Mouse (Mus musculus): ENCODE data around the gene Atxn7l1.

Atxn7l1 gene

DNA sequence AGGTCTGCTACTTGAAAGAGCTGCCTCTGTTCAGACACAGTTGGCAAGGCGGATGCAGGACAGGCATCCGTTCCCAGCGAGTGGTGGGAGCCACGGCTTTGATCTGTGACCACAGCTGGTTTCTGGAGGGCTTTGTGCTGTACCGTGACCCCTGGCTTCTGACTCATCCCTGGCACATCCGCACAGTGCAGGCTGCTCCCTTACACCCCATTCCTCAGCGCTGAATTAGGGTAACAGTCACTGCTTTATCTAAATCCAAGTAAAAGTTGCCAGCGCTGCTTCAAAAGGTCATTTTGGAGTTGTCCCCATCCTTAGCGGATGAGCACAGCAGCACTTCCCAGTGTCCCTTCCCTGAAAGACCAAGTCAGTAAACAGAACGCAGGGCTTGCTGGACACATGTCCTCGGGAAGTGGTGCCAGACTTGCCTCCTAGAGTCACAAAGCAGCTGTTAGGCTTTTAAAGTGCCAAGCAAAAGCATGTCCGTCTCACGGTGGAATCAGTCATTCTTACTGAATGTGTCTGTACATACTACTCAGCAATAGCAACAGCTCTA is 88.4 kb downstream of the Atxn7l1 start:
- DNase-seq: no peak

DNA sequence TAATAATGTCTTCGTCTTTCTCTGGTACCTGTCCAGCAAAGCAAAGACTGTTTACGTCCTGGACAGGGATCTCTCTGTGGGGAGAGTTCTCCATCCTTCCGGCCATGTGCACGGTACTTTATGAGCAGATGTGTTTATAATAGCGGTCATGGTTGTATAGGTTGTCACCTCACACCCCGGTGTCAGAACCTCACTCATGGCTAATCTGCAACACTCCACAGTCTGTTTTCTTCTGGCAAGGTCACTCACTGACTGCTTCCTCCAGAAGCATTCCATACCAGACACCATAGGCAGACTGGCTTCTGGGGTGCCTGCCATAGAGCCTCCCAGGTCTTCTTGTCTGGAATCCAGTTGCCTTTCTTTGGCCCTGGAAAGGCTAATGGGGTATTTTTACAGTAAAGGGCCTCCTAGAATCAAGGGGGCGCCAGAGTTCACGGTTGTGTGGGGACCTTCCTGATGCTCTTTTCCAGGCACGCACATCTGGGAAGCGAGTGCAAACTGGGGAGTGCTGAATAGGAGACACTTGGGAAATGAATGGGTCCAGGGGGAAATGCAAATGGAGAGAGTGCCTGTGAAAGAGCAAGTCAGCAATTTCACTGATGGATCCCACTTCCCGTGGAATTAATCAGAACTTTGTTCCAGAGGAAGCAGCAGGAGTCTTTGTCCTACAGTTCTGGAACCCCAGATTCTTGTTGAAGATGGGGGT is 89.0 kb downstream of the Atxn7l1 start:
- no peak for DNase-seq

DNA sequence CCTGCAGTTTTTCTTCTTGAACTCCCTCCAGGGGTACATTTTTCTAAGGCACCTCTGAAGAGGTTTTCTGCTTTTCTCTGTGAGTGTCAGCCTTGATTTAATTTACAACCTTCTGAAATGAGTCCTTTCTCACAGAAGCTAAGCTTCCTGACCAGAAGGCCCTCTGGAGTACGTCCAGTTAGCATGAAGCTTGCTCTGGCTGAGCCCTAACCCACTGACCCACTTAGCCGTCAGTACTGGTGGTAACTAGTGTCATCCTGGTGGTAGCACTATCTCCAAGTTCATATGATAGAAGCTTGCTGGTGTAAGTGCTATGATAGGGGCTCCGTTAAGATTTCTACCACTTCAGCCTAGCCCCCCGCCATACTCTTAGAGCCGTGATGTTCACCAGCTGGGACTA is 89.6 kb downstream of the Atxn7l1 start:
- DNase-seq: no peak

GRCm38 (mm10) chr12:33242679-33243078 is 95.2 kb downstream of the Atxn7l1 start:
- no peak for DNase-seq

DNA sequence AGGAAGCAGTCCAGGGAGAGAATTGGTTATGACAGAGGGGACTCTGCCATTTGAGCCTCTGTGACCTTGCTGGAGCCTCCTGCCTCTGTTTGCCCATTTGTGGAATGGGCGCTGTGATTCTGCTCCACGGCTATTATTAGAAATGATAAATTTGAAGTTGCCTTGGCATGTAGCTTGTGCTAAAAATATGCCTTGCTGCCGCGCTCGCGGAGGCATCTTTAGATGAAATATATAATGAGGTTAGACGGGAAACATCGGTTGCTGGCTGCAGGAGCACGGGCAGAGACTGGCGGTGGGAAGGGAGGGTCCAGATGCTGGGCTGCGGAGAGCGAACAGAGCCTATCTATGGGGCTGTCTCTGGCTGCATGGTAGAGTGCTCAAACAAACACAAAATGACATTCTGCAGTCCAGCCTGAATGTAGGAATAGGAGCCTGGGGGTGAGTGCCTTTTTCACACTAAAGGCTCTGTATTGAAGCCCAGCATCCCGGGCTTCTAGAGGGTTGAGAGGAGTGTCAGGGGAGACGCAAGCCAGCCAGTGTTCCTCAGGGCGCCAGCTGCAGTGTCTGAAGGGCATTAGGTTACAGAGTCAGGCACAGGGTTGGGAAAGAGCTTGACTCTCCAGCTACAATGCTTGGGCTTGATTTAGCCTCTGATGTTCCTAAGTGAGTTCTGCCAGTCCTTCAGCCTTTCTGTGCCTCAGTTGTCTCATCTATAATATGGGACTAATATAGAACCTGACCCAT is 96.8 kb downstream of the Atxn7l1 start:
- DNase-seq: no peak

GRCm38 (mm10) chr12:33245455-33245854 is 98.0 kb downstream of the Atxn7l1 start:
- DNase-seq: no peak

DNA sequence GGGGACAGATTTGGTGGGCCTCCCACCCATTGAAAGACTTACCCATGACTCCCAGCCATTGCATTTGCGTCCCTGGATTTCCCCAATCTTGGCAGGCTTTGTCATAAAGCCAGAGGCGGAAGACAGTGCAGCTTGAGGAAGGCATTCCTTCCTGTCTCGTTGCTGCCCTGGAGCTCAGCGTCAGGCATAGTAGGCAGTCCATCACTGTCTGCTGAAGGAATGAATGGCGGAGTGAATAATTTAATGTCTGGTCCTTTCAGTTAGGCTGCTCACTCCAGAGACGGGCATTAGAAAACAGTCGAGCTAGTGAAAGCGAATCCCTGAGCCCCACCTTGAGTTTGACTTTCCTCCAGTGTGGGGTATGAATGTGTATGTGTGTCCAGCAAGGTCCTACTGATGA is 99.4 kb downstream of the Atxn7l1 start:
- no peak for DNase-seq

DNA sequence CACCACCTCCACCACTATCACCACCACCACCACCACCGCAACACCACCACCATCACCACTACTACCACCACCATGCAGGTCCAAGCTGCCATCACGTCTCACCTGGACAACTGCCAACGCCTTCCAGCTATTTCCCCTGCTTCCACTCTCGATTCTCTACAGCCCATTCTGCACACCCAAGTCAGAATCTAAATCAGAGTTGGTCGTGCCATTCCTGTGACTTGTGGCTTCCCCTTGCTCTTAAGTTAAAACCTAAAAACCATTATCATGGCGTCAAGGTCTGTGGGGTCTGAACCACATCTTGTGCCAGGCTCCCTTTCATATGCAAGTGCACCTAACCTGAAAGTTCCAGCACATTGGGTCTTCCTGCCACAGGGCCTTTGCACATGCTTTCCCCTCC is 102.7 kb downstream of the Atxn7l1 start:
- DNase-seq: no peak

GRCm38 (mm10) chr12:33251399-33251798 is 103.9 kb downstream of the Atxn7l1 start:
- DNase-seq: no peak

DNA sequence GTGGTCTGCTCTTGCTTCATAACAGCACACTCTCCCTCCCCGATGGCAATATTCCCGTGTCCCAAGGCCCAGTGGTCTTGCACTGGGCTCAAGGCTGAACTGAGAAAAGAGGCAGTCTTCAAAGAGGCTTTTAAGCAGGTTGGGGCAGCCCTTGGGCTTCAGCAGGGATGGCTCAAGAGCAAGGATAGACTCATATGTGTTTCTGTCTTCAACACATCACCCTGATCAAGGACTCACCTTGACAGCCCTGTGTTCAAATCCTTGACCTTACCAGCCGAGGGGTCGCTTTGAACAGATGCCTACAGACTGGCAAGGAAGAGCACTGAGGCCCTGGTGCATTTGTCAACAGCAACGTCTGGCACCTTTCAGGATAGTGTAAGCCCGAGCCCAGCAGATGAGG is 105.1 kb downstream of the Atxn7l1 start:
- no peak for DNase-seq

DNA sequence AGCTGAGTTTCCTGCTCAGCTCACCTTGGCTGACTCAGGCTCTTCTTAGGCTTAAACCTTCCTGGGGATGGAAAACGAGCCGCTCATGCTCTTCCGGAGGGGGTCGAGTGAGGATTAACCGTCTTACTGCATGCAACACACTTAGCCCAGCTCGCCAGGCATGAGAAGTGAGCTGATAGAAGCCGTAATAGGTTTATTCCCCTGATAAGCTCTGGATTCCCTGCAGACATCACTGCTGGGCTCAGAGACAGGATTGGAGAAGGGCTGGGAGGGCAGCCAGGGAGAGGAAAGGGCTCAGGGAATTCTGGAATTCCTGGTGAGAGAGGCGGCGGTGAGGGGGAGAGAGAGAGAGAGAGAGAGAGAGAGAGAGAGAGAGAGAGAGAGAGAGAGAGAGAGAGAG is 105.7 kb downstream of the Atxn7l1 start:
- DNase-seq: no peak

DNA sequence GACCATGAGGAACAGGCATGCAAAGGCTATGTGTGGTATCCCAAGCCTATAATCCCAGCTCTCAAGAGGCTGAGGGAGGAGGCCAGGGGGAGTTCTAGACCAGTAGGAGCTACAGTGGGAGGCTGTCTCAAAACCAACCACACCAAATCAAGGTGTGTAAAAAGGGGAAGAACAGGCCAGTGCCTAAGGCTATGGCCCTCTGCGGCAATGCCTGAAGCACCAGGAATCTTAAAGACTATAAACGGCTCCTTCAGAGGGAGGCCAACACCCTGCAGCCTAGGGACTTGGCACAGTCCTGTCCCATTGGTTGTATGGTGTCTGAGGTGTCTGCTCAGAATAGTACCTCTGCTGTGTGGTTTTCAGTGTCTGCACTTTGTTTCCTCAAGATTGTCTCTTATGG is 107.8 kb downstream of the Atxn7l1 start:
- DNase-seq: no peak

DNA sequence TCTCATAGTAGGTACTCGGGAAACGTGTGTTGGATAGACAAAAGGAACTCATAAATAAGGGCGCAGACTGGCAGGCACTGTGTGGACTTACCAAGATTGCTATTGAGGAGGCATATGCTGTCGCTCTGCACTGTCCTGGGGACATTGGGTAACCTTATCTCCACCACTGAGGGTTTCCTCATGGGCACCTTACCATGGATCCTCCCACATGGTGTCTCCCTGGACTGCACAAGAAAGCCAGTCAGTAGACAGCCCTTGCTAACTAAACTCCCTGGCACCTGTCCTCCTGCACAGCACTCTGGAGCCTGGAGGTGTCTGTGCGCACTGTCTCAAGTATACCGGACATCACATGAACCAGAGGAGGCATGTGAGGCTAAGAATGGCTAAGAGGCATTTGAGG is 108.9 kb downstream of the Atxn7l1 start:
- DNase-seq: no peak

GRCm38 (mm10) chr12:33258995-33259529 is 111.6 kb downstream of the Atxn7l1 start:
- DNase-seq: no peak

DNA sequence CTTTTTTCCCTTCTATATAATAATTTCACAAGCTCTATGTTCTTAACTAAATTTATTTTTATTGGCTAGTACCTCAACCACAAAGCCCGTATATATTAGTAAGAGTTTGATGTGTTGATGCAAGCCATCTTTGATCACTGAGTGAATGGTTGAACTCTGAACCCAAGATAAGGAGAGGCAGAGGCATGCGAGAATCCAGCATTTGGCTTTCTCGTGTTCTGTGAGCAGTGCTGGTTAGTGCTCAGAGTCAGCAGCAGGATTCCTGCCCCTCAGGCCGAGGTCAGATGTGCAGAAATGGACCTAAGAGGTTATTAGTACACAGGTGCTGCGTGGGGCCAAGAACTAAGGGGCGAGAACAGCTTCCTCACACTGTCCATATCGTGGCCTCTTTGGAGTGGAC is 113.1 kb downstream of the Atxn7l1 start:
- no peak for DNase-seq

DNA sequence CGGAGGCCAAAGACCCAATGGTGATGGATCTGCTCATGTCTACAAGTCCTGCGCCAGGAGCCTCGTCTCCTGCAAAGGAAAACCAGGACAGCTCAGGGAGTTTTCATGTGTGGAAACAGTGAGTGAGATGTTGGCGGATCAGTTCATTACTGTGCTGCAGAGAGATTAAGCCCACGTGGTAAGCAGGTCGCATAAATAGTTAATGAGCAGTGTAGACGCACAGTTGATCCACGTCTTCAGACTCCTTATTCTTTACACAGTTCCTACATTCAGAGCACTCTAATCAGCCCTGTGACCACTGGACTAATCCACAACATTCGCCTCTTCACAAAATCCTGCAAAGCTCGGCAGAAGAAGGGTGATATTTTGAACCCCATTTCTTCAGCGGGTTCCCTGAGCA is 118.4 kb downstream of the Atxn7l1 start:
- no peak for DNase-seq

DNA sequence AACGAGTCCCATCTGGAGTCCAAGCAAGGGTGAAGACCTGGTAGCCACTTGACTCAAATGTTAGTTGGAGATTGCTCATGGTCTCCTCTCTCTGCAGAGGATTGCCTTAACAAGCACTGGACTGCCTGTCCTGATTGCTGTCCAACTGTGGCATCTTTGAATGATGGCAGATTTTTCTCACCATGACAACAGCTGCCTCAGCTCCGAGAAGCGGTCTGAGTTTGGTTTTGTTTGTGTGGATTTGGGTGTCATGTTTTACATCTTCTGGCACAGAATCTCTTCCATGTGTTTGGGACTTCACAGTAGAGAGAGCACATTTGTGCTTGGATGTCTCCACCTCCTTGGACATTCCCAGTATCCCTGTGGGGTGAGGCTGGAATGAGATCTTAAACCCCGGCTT is 120.5 kb downstream of the Atxn7l1 start:
- no peak for DNase-seq

- DNase-seq: peak; percentile 47
Measured at GRCm38 (mm10) chr12:33269743-33270142, 122.2 kb downstream of the Atxn7l1 start.

- no peak for DNase-seq
Measured at GRCm38 (mm10) chr12:33271865-33272264, 124.4 kb downstream of the Atxn7l1 start.

DNA sequence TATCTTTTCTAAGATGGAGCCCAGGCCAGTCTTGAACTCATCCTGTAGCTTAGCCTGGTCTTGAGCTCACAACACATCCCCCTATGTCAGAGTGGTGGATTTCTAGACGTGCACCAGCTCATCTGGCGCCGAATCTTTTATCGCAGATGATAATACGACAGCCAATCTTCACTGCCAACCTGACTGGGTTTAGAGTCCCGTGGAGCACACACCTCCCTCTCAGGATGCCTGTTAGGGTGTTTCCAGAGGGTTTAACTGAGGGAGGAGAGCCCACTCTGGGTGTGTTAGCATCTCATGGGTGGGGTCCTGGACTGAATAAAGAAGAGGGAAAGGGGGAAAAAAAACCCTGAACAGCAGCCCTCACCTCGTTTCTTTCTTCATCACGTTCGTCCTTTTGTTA is 124.9 kb downstream of the Atxn7l1 start:
- DNase-seq: no peak

GRCm38 (mm10) chr12:33273147-33273546 is 125.7 kb downstream of the Atxn7l1 start:
- DNase-seq: no peak

- DNase-seq: no peak
Measured at GRCm38 (mm10) chr12:33273668-33274067, 126.2 kb downstream of the Atxn7l1 start.

DNA sequence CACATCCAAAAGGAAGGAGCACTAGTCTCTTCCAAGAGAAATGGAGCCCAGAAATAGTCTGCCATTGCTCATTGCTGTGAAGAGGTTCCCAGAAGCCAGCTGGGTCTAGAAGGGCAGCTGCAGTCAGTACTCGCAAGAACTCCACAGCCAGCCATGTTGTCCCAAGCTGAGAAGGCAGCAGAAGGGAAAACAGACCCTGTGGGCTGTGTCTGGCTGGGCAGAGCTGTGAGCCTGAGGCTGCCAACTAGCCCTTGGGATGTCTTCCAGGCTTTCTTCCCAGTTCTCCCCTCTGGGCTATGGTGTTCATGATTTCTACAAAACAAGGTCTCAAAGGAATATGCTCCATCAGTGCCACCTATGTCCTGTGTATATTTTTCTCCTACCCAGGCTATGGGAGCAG is 128.5 kb downstream of the Atxn7l1 start:
- DNase-seq: no peak

DNA sequence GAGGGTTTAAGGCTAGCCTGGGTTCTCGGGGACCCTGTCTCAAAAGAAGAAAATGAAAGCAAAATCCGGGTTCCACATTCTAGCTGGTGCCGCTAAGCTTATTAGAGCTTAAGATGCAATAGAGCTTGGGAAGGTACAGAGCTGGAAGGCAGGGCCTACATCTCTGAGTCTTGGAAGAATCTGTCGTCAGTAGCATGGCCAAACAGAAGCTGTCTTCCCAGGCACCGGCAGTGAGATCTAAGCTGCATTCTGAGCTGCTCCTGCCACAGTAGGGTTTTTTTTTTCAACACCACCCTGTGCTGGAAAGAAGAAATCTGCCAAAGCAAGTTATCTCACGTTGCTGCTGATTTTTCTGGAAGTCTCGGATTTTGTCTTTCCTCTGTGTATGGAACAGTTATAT is 129.9 kb downstream of the Atxn7l1 start:
- no peak for DNase-seq
